Mouse (Mus musculus): Measurements from ENCODE around the gene Mtnr1b. TPM values are rescaled to one million over a fixed set of nuclear protein-coding genes. Genes with fewer than 3 reads are reported as not detected.

Gene Mtnr1b
- total and polyA plus RNA-seq, 3 experiments: not detected

GRCm38 (mm10) chr9:15813002-15813911 lies 61.1 kb downstream of the Mtnr1b start:
- TF ChIP-seq GATA1 (IDR thresholded peaks at IDR 0.05; ENCODE audit: borderline replicate concordance, low read length): no peak
- no peak for TF ChIP-seq CTCF (IDR thresholded peaks at IDR 0.05; ENCODE audit: low read depth, low read length)
- no peak for TF ChIP-seq POLR2AphosphoS5 (IDR thresholded peaks at IDR 0.05; ENCODE audit: insufficient replicate concordance, low read depth, low read length)
- no peak for TF ChIP-seq GATA2 (IDR thresholded peaks at IDR 0.05; ENCODE audit: borderline replicate concordance, low read depth, low read length)
- no peak for TF ChIP-seq TAL1 (conservative IDR thresholded peaks at IDR 0.05; ENCODE audit: low read depth, low read length)
- ATAC-seq (ENCODE audit: extremely low read depth, insufficient number of reproducible peaks, low FRiP score, poor library complexity, severe bottlenecking) (no peak), DNase-seq (ENCODE audit: low spot score) (no peak)
- H3K4me3 ChIP-seq (ENCODE audit: low read depth, low read length): no peak overlapping the region
- no peaks in the 10 kb centered on the region for H3K36me3 ChIP-seq (replicated peaks)
- no peaks in the 10 kb centered on the region for H3K4me1 ChIP-seq (ENCODE audit: insufficient read depth, low read depth, low read length)
- no peaks in the 10 kb centered on the region for H3K9me3 ChIP-seq (replicated peaks)
- no peaks in the 10 kb centered on the region; the same call in 1 of the 2 replicates for H3K27me3 ChIP-seq (ENCODE audit: insufficient read depth, low read length)

GRCm38 (mm10) chr9:15804296-15804695 lies 70.1 kb downstream of the Mtnr1b start:
- Histone ChIP-seq H3K4me3 (ENCODE audit: low read depth, low read length) (no peak overlapping the region), H3K27me3 (ENCODE audit: insufficient read depth, low read length) (no peaks in the 10 kb centered on the region; the same call in 1 of the 2 replicates), H3K4me1 (ENCODE audit: insufficient read depth, low read depth, low read length) (peaks cover 2% of the 10 kb centered on the region; the same call in 1 of the 2 replicates), H3K36me3 (replicated peaks) (no peaks in the 10 kb centered on the region), H3K9me3 (replicated peaks) (no peaks in the 10 kb centered on the region)
- TF ChIP-seq GATA1 (IDR thresholded peaks at IDR 0.05; ENCODE audit: borderline replicate concordance, low read length): no peak
- TF ChIP-seq POLR2AphosphoS5 (IDR thresholded peaks at IDR 0.05; ENCODE audit: insufficient replicate concordance, low read depth, low read length): no peak
- TF ChIP-seq TAL1 (conservative IDR thresholded peaks at IDR 0.05; ENCODE audit: low read depth, low read length): no peak
- TF ChIP-seq CTCF (IDR thresholded peaks at IDR 0.05; ENCODE audit: low read depth, low read length): no peak
- ATAC-seq (ENCODE audit: extremely low read depth, insufficient number of reproducible peaks, low FRiP score, poor library complexity, severe bottlenecking): no peak
- DNase-seq (ENCODE audit: low spot score): no peak

- Histone ChIP-seq H3K9me3 (replicated peaks) (no peaks in the 10 kb centered on the region), H3K36me3 (replicated peaks) (no peaks in the 10 kb centered on the region), H3K4me1 (ENCODE audit: insufficient read depth, low read depth, low read length) (peaks cover 2% of the 10 kb centered on the region; the same call in 1 of the 2 replicates), H3K27me3 (ENCODE audit: insufficient read depth, low read length) (no peaks in the 10 kb centered on the region; the same call in 1 of the 2 replicates), H3K4me3 (ENCODE audit: low read depth, low read length) (no peak overlapping the region)
- no peak for ATAC-seq (ENCODE audit: extremely low read depth, insufficient number of reproducible peaks, low FRiP score, poor library complexity, severe bottlenecking)
- no peak for DNase-seq (ENCODE audit: low spot score)
- no peak for TF ChIP-seq GATA2 (IDR thresholded peaks at IDR 0.05; ENCODE audit: borderline replicate concordance, low read depth, low read length)
- TF ChIP-seq POLR2AphosphoS5 (IDR thresholded peaks at IDR 0.05; ENCODE audit: insufficient replicate concordance, low read depth, low read length): no peak
- no peak for TF ChIP-seq CTCF (IDR thresholded peaks at IDR 0.05; ENCODE audit: low read depth, low read length)
- TF ChIP-seq GATA1 (IDR thresholded peaks at IDR 0.05; ENCODE audit: borderline replicate concordance, low read length): no peak
- no peak for TF ChIP-seq TAL1 (conservative IDR thresholded peaks at IDR 0.05; ENCODE audit: low read depth, low read length)
Observed at GRCm38 (mm10) chr9:15802413-15803027, 71.8 kb downstream of the Mtnr1b start.

- no peak for DNase-seq (ENCODE audit: low spot score)
- Histone ChIP-seq H3K27me3 (ENCODE audit: insufficient read depth, low read length) (no peaks in the 10 kb centered on the region), H3K9me3 (replicated peaks) (no peaks in the 10 kb centered on the region), H3K4me3 (ENCODE audit: low read depth, low read length) (no peak overlapping the region), H3K4me1 (ENCODE audit: insufficient read depth, low read depth, low read length) (peaks cover 2% of the 10 kb centered on the region; the same call in 1 of the 2 replicates), H3K36me3 (replicated peaks) (no peaks in the 10 kb centered on the region)
- ATAC-seq (ENCODE audit: extremely low read depth, insufficient number of reproducible peaks, low FRiP score, poor library complexity, severe bottlenecking): no peak
- TF ChIP-seq TAL1 (conservative IDR thresholded peaks at IDR 0.05; ENCODE audit: low read depth, low read length): no peak
- TF ChIP-seq POLR2AphosphoS5 (IDR thresholded peaks at IDR 0.05; ENCODE audit: insufficient replicate concordance, low read depth, low read length): no peak
- TF ChIP-seq GATA1 (IDR thresholded peaks at IDR 0.05; ENCODE audit: borderline replicate concordance, low read length): no peak
Observed at GRCm38 (mm10) chr9:15800402-15800801, 74.0 kb downstream of the Mtnr1b start.

- DNase-seq (ENCODE audit: low spot score) (no peak), ATAC-seq (ENCODE audit: extremely low read depth, insufficient number of reproducible peaks, low FRiP score, poor library complexity, severe bottlenecking) (no peak)
- H3K36me3 ChIP-seq (replicated peaks): no peaks in the 10 kb centered on the region
- no peaks in the 10 kb centered on the region for H3K27me3 ChIP-seq (ENCODE audit: insufficient read depth, low read length)
- H3K9me3 ChIP-seq (replicated peaks): no peaks in the 10 kb centered on the region
- H3K4me3 ChIP-seq (ENCODE audit: low read depth, low read length): no peak overlapping the region
- TF ChIP-seq GATA1 (IDR thresholded peaks at IDR 0.05; ENCODE audit: borderline replicate concordance, low read length): no peak
- TF ChIP-seq GATA2 (IDR thresholded peaks at IDR 0.05; ENCODE audit: borderline replicate concordance, low read depth, low read length): no peak
- no peak for TF ChIP-seq CTCF (IDR thresholded peaks at IDR 0.05; ENCODE audit: low read depth, low read length)
- no peak for TF ChIP-seq TAL1 (conservative IDR thresholded peaks at IDR 0.05; ENCODE audit: low read depth, low read length)
- 0 out of 2 replicates have a peak, but pooled peaks cover under 1% of the 10 kb centered on the region for H3K4me1 ChIP-seq (ENCODE audit: insufficient read depth, low read depth, low read length)
Observed at GRCm38 (mm10) chr9:15794408-15794807, 79.9 kb downstream of the Mtnr1b start.

- H3K4me1 ChIP-seq (ENCODE audit: insufficient read depth, low read depth, low read length): peaks cover 21% of the 10 kb centered on the region
- H3K9me3 ChIP-seq (replicated peaks): no peaks in the 10 kb centered on the region
- H3K4me3 ChIP-seq (ENCODE audit: low read depth, low read length): no peak overlapping the region
- ATAC-seq (ENCODE audit: extremely low read depth, insufficient number of reproducible peaks, low FRiP score, poor library complexity, severe bottlenecking) (no peak), DNase-seq (ENCODE audit: low spot score) (no peak)
- no peaks in the 10 kb centered on the region for H3K36me3 ChIP-seq (replicated peaks)
- no peak for TF ChIP-seq GATA2 (IDR thresholded peaks at IDR 0.05; ENCODE audit: borderline replicate concordance, low read depth, low read length)
- H3K27me3 ChIP-seq (ENCODE audit: insufficient read depth, low read length): no peaks in the 10 kb centered on the region
Observed at GRCm38 (mm10) chr9:15792076-15792475, 82.3 kb downstream of the Mtnr1b start.

Data from G1E (cell line).